Mouse (Mus musculus) olfactory bulb, adult 2 months (tissue): ENCODE data around the gene Phactr1.

Experiments
- CTCF ChIP-seq: fragments of 200-500 bp; IDR thresholded peaks from 2 replicates; pipeline ENCODE4 v1.5.1; 2012; ENCODE audit warnings: low read depth, mild to moderate bottlenecking, low read length, moderate library complexity; ENCODE audit not compliant: insufficient read depth
- POLR2A ChIP-seq: fragments of 200-500 bp; IDR thresholded peaks from 2 replicates; pipeline ENCODE4 v1.6.1; 2012; ENCODE audit warnings: mild to moderate bottlenecking, low read depth, low read length, moderate library complexity; ENCODE audit not compliant: insufficient read depth

DNA sequence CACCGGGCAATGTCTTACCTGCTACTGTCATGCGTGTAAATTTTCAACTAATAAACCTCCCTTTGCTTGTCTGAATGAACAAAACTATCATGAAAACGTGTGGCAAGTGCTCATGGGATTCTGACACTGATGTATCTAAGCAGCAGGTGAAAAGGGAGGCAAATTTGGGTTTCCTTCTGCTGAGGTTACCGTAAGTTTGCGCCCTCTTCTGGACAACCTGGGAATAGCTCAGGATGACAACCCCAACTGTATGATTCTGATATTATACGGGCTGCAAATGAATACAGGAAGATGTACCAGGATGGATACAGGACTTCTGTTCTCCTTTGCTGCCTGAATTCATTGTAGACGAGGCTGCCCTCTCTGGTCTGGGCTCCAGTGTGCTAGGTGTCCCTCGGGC, 146.2 kb downstream of the Phactr1 start:
- TF ChIP-seq POLR2A (no peak), CTCF (no peak)
